Mouse (Mus musculus) layer of hippocampus, postnatal 25 days (tissue): ENCODE data around the gene Ssbp2. TPM values are rescaled to one million over a fixed set of nuclear protein-coding genes. Genes with fewer than 3 reads are reported as not detected.

ENCODE experiments used
- DNase-seq, 2 experiments: peaks; one replicate each; pipeline ENCODE4 v3.0.0; 2022; ENCODE audit warnings: mixed read lengths in 2 of 2, low spot score in 1 of 2; ENCODE audit errors: extremely low spot score in 1 of 2
- microRNA-seq, 2 experiments: library from miRNA; unstranded; fragments of <30 nt; microRNA quantifications; one replicate each; pipeline ENCODE4 v1.2.0; 2021
- total RNA-seq, 2 experiments: library from RNA; stranded (reverse); gene quantifications; 2 replicates each; pipeline ENCODE4 v1.2.3; 2021

Gene Ssbp2
- total RNA-seq, 2 experiments from 2014 or later = 102 to 121 TPM

- peak in 1 of 2 experiments; percentile 26 for DNase-seq
Measured at GRCm38 (mm10) chr13:91697011-91697410, 236.9 kb downstream of the Ssbp2 start.

- DNase-seq = no peak
Measured at GRCm38 (mm10) chr13:91702337-91702736, 242.3 kb downstream of the Ssbp2 start.

- no peak for DNase-seq
Measured at GRCm38 (mm10) chr13:91719487-91719886, 259.4 kb downstream of the Ssbp2 start.

- DNase-seq = peak in 1 of 2 experiments; percentile 6
Measured at GRCm38 (mm10) chr13:91723108-91723735, 263.1 kb downstream of the Ssbp2 start.

GRCm38 (mm10) chr13:91723736-91724119 lies 263.6 kb downstream of the Ssbp2 start:
- DNase-seq = no peak

GRCm38 (mm10) chr13:91724211-91724610 lies 264.1 kb downstream of the Ssbp2 start:
- DNase-seq = no peak

GRCm38 (mm10) chr13:91725130-91725529 lies 265.0 kb downstream of the Ssbp2 start:
- DNase-seq = no peak

GRCm38 (mm10) chr13:91727899-91728298 lies 267.8 kb downstream of the Ssbp2 start:
- no peak for DNase-seq

- DNase-seq = no peak
Measured at GRCm38 (mm10) chr13:91737191-91737590, 277.1 kb downstream of the Ssbp2 start.

GRCm38 (mm10) chr13:91740851-91741250 lies 280.8 kb downstream of the Ssbp2 start:
- no peak for DNase-seq

- DNase-seq = peak in 1 of 2 experiments; percentile 20
Measured at GRCm38 (mm10) chr13:91741280-91742047, 281.4 kb downstream of the Ssbp2 start, which contains the start of gene Acot12. Gene Acot12 (plus strand): TSS chr13:91741512.

GRCm38 (mm10) chr13:91743180-91743579 lies 283.1 kb downstream of the Ssbp2 start:
- no peak for DNase-seq

- DNase-seq = no peak
Measured at GRCm38 (mm10) chr13:91746470-91746869, 286.4 kb downstream of the Ssbp2 start.

- no peak for DNase-seq
Measured at GRCm38 (mm10) chr13:91748401-91748800, 288.3 kb downstream of the Ssbp2 start.

- DNase-seq = no peak
Measured at GRCm38 (mm10) chr13:91749981-91750380, 289.9 kb downstream of the Ssbp2 start.

Small RNAs within 50 kb of the gene (microRNA-seq; reads per million reads assigned to microRNA genes)
- 0 reads per million in 2 experiments for gene Gm27656

Other genes starting within 250 kb of the Ssbp2 start
- gene Atg10, start 236.3 kb upstream of the Ssbp2 start, total RNA-seq = 10 to 100 TPM; 14.2 to 15.3 TPM